Mouse (Mus musculus) embryonic facial prominence, embryonic 14.5 days (tissue): ENCODE results near the gene Ifnar2. TPM values are rescaled to one million over a fixed set of nuclear protein-coding genes. Genes with fewer than 3 reads are reported as not detected.
A peak's percentile ranks its signal among the peaks of the same experiment; 100 is the strongest.
"Not testable (repeated sequence)": the region's sequence is repeated elsewhere in the genome, so short reads cannot be mapped to it uniquely, and the experiment has no call there.

ENCODE experiments used
- ATAC-seq: fragments of 200-750 bp; cut with Nextera tagmentation; 2 replicates; pipeline ENCODE4 v1.8.0; 2017; ENCODE audit warnings: low read depth, moderate number of reproducible peaks, moderate TSS enrichment
- DNase-seq: peaks from one replicate; pipeline ENCODE4 v3.0.0-alpha.2; 2015; ENCODE audit warnings: low spot score
- H3K27ac ChIP-seq: fragments of 300-500 bp; sonication (generic); replicated peaks from 2 replicates; pipeline ENCODE4 v1.5.1; 2014; ENCODE audit warnings: low read depth, mild to moderate bottlenecking, low read length, moderate library complexity
- H3K27me3 ChIP-seq: fragments of 300-500 bp; sonication (generic); replicated peaks from 2 replicates; pipeline ENCODE4 v1.6.1; 2014; ENCODE audit warnings: low read length; ENCODE audit not compliant: control insufficient read depth, insufficient read depth
- H3K36me3 ChIP-seq: fragments of 300-500 bp; sonication (generic); 2 replicates; pipeline ENCODE4 v1.6.1; 2014; ENCODE audit warnings: low read length, mixed read lengths; ENCODE audit not compliant: control insufficient read depth, insufficient read depth
- H3K4me1 ChIP-seq: fragments of 300-500 bp; sonication (generic); 2 replicates; pipeline ENCODE4 v1.6.1; 2014; ENCODE audit warnings: antibody characterized with exemption, low read length; ENCODE audit not compliant: control insufficient read depth, insufficient read depth
- H3K4me2 ChIP-seq: fragments of 300-500 bp; sonication (generic); 2 replicates; pipeline ENCODE4 v1.6.1; 2014; ENCODE audit warnings: low read depth, mild to moderate bottlenecking, low read length, moderate library complexity, mixed read lengths
- H3K4me3 ChIP-seq: fragments of 300-500 bp; sonication (generic); 2 replicates; pipeline ENCODE4 v1.5.1; 2014; ENCODE audit warnings: low read depth, mild to moderate bottlenecking, low read length
- H3K9ac ChIP-seq: fragments of 300-500 bp; sonication (generic); 2 replicates; pipeline ENCODE4 v1.6.1; 2014; ENCODE audit warnings: low read depth, mild to moderate bottlenecking, low read length, moderate library complexity, mixed read lengths
- H3K9me3 ChIP-seq: fragments of 300-500 bp; sonication (generic); 2 replicates; pipeline ENCODE4 v1.6.1; 2016; ENCODE audit warnings: low read length; ENCODE audit not compliant: control insufficient read depth
- WGBS: fragments of 180-500 bp; shearing (Covaris S2); extraction: QIAGEN DNeasy Blood & Tissue Kit; methylation state at CpG from one replicate; pipeline ENCODE4 v1.1.7; 2014; 5-methylcytosine and 5-hydroxymethylcytosine counted together
- polyA plus RNA-seq: library from polyadenylated mRNA; unstranded; fragments of >200 nt; fragmentation: Nextera tagmentation; extraction: Ambion mirVana; gene quantifications from 2 replicates; pipeline ENCODE4 v1.2.1, GENCODE M21; 2014

Gene Ifnar2
- polyA plus RNA-seq, 1 experiment from 2014 or later: 67.7 TPM

DNA sequence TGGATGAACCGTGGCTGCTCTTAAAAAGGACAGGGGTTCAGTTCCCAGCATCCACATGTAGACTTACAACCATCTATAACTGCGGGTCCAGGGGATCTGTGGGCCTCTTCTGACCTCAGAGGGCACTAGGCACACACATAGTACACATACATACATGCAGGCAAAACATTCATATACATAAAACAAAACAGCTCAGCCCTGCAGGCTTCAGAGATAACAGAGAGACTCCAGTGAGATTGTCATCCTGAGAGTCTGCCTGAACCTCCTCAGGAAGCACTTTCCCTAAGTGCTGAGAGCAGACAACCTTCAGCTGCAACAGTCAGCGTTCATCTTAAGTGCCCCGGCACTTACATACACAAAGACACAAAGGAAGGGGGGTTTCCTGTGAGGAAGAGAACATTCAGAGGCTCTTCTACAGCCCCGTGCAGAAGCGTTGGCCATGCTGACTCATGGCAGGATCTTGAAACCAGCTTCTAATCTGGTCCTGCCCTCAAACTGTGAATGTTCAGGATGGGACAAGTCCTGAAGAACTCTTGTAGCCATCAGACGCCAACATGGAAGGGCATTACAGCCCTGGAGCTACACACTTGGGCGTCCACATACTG lies 60.8 kb downstream of the Ifnar2 start:
- 0 out of 2 replicates have a peak, but pooled peaks cover 7% of the 10 kb centered on the region for H3K9me3 ChIP-seq
- DNase-seq: no peak
- 56% methylated on average over 8 of the region's 8 CpGs for whole genome bisulfite sequencing

DNA sequence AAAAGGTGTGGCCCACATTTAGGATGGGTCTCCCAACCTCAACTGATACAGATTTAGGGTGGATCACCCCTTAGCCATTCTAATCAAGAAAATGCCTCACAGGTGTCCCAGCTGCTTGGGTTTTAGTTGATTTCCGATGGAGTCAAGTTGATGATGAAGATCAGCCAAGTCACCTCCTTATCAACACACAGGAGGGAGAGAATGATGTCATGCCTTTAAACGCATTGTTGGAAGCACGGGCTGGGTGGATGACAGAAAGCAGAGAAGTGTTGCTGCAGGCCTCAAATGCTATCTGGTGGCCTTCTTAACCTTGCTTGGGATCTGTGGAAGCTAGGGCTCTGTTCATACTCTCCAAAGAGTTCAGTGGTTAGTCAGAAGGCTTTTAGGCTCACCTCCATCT lies 61.5 kb downstream of the Ifnar2 start:
- Histone ChIP-seq H3K4me3 (no peak overlapping the region), H3K36me3 (no peaks in the 10 kb centered on the region), H3K4me1 (no peaks in the 10 kb centered on the region), H3K4me2 (no peak overlapping the region), H3K9me3 (0 out of 2 replicates have a peak, but pooled peaks cover 5% of the 10 kb centered on the region), H3K9ac (no peak overlapping the region), H3K27me3 (no peaks in the 10 kb centered on the region), H3K27ac (no peak overlapping the region)
- 78% methylated on average over 3 of the region's 3 CpGs for WGBS
- no peak for ATAC-seq
- no peak for DNase-seq

More for the DNA sequence above, 60.8 kb downstream of the Ifnar2 start:
- Histone ChIP-seq H3K27me3 (no peaks in the 10 kb centered on the region), H3K36me3 (no peaks in the 10 kb centered on the region), H3K9ac (no peak overlapping the region), H3K4me2 (no peak overlapping the region), H3K4me1 (no peaks in the 10 kb centered on the region), H3K4me3 (no peak overlapping the region), H3K27ac (no peak overlapping the region)
- ATAC-seq: no peak

GRCm38 (mm10) chr16:91438081-91438480 lies 65.5 kb downstream of the Ifnar2 start:
- WGBS: 69% methylated on average over 3 of the region's 3 CpGs
- H3K9ac ChIP-seq: no peak overlapping the region
- no peak overlapping the region for H3K27ac ChIP-seq
- H3K4me2 ChIP-seq: no peak overlapping the region
- DNase-seq (no peak), ATAC-seq (no peak)
- no peaks in the 10 kb centered on the region for H3K27me3 ChIP-seq
- no peak overlapping the region for H3K4me3 ChIP-seq
- H3K36me3 ChIP-seq: no peaks in the 10 kb centered on the region
- H3K4me1 ChIP-seq: no peaks in the 10 kb centered on the region; the same call in 1 of the 2 replicates
- H3K9me3 ChIP-seq: no peaks in the 10 kb centered on the region

GRCm38 (mm10) chr16:91438599-91438998 lies 66.0 kb downstream of the Ifnar2 start:
- H3K36me3 ChIP-seq, H3K4me2 ChIP-seq, H3K27ac ChIP-seq, H3K9ac ChIP-seq, H3K4me3 ChIP-seq, H3K9me3 ChIP-seq, H3K4me1 ChIP-seq, H3K27me3 ChIP-seq, DNase-seq, ATAC-seq: not testable (repeated sequence)
- WGBS: 77% methylated on average over 1 of the region's 1 CpGs

GRCm38 (mm10) chr16:91441366-91441765 lies 68.8 kb downstream of the Ifnar2 start:
- no peaks in the 10 kb centered on the region for H3K27me3 ChIP-seq
- H3K9me3 ChIP-seq: no peaks in the 10 kb centered on the region
- peak; percentile 70 for DNase-seq
- no peaks in the 10 kb centered on the region for H3K36me3 ChIP-seq
- no peak overlapping the region for H3K4me2 ChIP-seq
- no peak overlapping the region for H3K27ac ChIP-seq
- 49% methylated on average over 7 of the region's 7 CpGs for WGBS
- no peak overlapping the region for H3K4me3 ChIP-seq
- no peak for ATAC-seq
- H3K4me1 ChIP-seq: no peaks in the 10 kb centered on the region; the same call in 1 of the 2 replicates
- H3K9ac ChIP-seq: no peak overlapping the region

DNA sequence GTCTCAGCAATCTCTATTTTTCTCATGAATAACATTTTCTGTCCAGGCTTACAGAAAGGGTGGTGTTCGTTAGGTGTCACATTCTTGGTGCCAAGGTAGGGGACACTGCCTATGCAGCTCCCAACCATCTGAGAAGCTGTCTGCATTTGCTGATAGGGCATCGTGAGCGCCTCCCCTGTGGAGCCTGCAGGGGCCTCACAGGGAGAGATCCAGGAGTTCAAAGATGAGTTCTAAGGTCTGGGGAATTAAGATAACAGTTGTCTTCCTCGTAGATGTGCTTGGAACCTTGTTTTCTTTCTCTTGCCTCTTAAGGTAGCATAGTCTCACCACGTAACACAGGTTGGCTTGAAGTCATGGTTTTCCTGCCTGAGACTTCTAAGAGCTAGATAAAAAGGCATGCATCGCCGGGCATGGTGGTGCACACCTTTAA lies 69.2 kb downstream of the Ifnar2 start:
- H3K9ac ChIP-seq: no peak overlapping the region
- H3K36me3 ChIP-seq: no peaks in the 10 kb centered on the region
- H3K4me3 ChIP-seq: no peak overlapping the region
- DNase-seq: no peak
- H3K4me2 ChIP-seq: no peak overlapping the region
- 76% methylated on average over 7 of the region's 7 CpGs for WGBS
- ATAC-seq: no peak
- no peaks in the 10 kb centered on the region for H3K27me3 ChIP-seq
- no peak overlapping the region for H3K27ac ChIP-seq
- no peaks in the 10 kb centered on the region for H3K9me3 ChIP-seq
- H3K4me1 ChIP-seq: peaks cover under 1% of the 10 kb centered on the region; the same call in 1 of the 2 replicates

- H3K27me3 ChIP-seq: no peaks in the 10 kb centered on the region
- H3K9ac ChIP-seq: no peak overlapping the region
- peaks cover 7% of the 10 kb centered on the region; the same call in 1 of the 2 replicates for H3K4me1 ChIP-seq
- no peak overlapping the region for H3K27ac ChIP-seq
- ATAC-seq: no peak
- no peak for DNase-seq
- H3K4me2 ChIP-seq: no peak overlapping the region
- no peaks in the 10 kb centered on the region for H3K36me3 ChIP-seq
- WGBS: 70% methylated on average over 4 of the region's 4 CpGs
- H3K9me3 ChIP-seq: no peaks in the 10 kb centered on the region
- no peak overlapping the region for H3K4me3 ChIP-seq
Measured at GRCm38 (mm10) chr16:91442446-91442845, 69.9 kb downstream of the Ifnar2 start.

DNA sequence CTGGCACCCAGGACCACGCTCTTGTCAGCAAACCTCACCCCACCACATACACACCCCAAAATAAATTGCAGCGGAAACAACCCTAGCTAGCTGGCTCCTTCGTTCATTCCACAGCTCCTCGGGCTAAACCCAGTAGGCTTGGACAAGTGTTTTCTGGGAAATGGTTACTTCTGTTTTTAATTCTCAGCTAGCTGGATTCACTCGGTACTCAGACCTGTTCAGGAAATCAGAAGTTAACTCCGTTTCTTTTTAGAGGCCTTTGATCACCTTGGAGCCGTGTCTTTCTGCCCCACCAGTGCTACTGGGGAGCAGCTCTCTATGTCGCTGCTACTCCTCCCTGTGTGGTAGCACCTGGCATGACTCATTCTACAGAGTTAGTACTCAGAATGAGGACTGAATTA lies 70.6 kb downstream of the Ifnar2 start:
- ATAC-seq: no peak
- Histone ChIP-seq H3K36me3 (no peaks in the 10 kb centered on the region), H3K4me2 (no peak overlapping the region), H3K4me1 (peaks cover 8% of the 10 kb centered on the region; the same call in 1 of the 2 replicates), H3K27me3 (no peaks in the 10 kb centered on the region), H3K9me3 (no peaks in the 10 kb centered on the region), H3K9ac (no peak overlapping the region), H3K27ac (no peak overlapping the region), H3K4me3 (no peak overlapping the region)
- 42% methylated on average over 8 of the region's 8 CpGs for WGBS
- no peak for DNase-seq

- 90% methylated on average over 4 of the region's 4 CpGs for WGBS
- Histone ChIP-seq H3K27ac (no peak overlapping the region), H3K27me3 (no peaks in the 10 kb centered on the region), H3K4me3 (no peak overlapping the region), H3K9ac (no peak overlapping the region), H3K4me1 (peaks cover 8% of the 10 kb centered on the region; the same call in 1 of the 2 replicates), H3K9me3 (no peaks in the 10 kb centered on the region), H3K36me3 (no peaks in the 10 kb centered on the region), H3K4me2 (no peak overlapping the region)
- DNase-seq (no peak), ATAC-seq (no peak)
Measured at GRCm38 (mm10) chr16:91444847-91445246, 72.3 kb downstream of the Ifnar2 start.
